Mouse (Mus musculus): ENCODE data around the gene Rabl6.

Rabl6 gene

GRCm38 (mm10) chr2:25588227-25588907, 20.0 kb downstream of the Rabl6 start:
- DNase-seq: no peak

GRCm38 (mm10) chr2:25587290-25587689, 21.0 kb downstream of the Rabl6 start:
- DNase-seq: no peak

- DNase-seq: no peak
Observed at GRCm38 (mm10) chr2:25585601-25586000, 22.7 kb downstream of the Rabl6 start.

GRCm38 (mm10) chr2:25584856-25585255, 23.5 kb downstream of the Rabl6 start:
- DNase-seq: no peak

GRCm38 (mm10) chr2:25584152-25584551, 24.2 kb downstream of the Rabl6 start:
- no peak for DNase-seq

GRCm38 (mm10) chr2:25583571-25583970, 24.8 kb downstream of the Rabl6 start:
- DNase-seq: no peak

- no peak for DNase-seq
Observed at GRCm38 (mm10) chr2:25583120-25583481, 25.2 kb downstream of the Rabl6 start.

- DNase-seq: no peak
Observed at GRCm38 (mm10) chr2:25582466-25583119, 25.7 kb downstream of the Rabl6 start.

GRCm38 (mm10) chr2:25581901-25582301, 26.4 kb downstream of the Rabl6 start:
- no peak for DNase-seq

GRCm38 (mm10) chr2:25581294-25581864, 26.9 kb downstream of the Rabl6 start, which contains the start of gene Ajm1:
TSS of gene Ajm1 (minus strand) at chr2:25581757.
- DNase-seq: peak; percentile 62

- DNase-seq: no peak
Observed at GRCm38 (mm10) chr2:25580621-25581101, 27.7 kb downstream of the Rabl6 start.

- peak; percentile 65 for DNase-seq
Observed at GRCm38 (mm10) chr2:25579737-25580460, 28.4 kb downstream of the Rabl6 start.

- DNase-seq: no peak
Observed at GRCm38 (mm10) chr2:25578796-25579736, 29.3 kb downstream of the Rabl6 start.

- DNase-seq: peak; percentile 27
Observed at GRCm38 (mm10) chr2:25577951-25578795, 30.1 kb downstream of the Rabl6 start.

GRCm38 (mm10) chr2:25576965-25577891, 31.1 kb downstream of the Rabl6 start:
- no peak for DNase-seq

- no peak for DNase-seq
Observed at GRCm38 (mm10) chr2:25576028-25576850, 32.1 kb downstream of the Rabl6 start.

GRCm38 (mm10) chr2:25575432-25576027, 32.8 kb downstream of the Rabl6 start:
- DNase-seq: peak; percentile 28

- DNase-seq: peak; percentile 99
Observed at GRCm38 (mm10) chr2:25574579-25575431, 33.5 kb downstream of the Rabl6 start, which contains the start of the genes Mamdc4 and Phpt1. TSS of gene Mamdc4 (minus strand) at chr2:25574845. TSS of gene Phpt1 (minus strand) at chr2:25575224.

Measured in kidney, adult 18-20 months (tissue).